Mouse (Mus musculus) embryonic fibroblast, embryonic 13.5 days (primary cell): Measurements from ENCODE around the gene D630039A03Rik.

ENCODE experiments used
- CTCF ChIP-seq: IDR thresholded peaks from 2 replicates; pipeline ENCODE4 v1.5.1; 2011; ENCODE audit warnings: mild to moderate bottlenecking, control low read depth, low read length, moderate library complexity, borderline replicate concordance; ENCODE audit not compliant: insufficient read depth
- POLR2A ChIP-seq: IDR thresholded peaks from 2 replicates; pipeline ENCODE4 v1.6.1; 2011; ENCODE audit warnings: low read depth, mild to moderate bottlenecking, control low read depth, low read length, moderate library complexity

DNA sequence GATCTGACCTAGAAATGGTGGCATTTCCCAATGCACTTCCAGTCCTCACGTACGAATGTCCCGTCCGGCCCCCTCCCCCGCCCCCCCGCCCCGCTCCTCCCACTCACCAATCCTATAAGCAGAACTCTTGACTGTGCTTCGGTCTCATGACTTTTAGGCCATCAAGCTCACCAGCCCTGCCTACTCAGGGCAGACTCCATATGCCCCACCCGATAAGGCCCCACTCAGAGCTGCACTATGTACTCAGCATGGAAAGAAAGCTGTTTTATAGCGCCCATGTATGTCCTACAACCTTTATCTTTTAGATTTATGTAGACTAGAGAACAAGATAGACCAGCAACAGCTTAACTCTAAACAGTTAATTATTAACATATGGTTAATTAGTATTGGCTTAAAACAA, 30.9 kb upstream of the D630039A03Rik start:
- TF ChIP-seq POLR2A (no peak), CTCF (no peak)
